Mouse (Mus musculus): ENCODE measurements around the gene Slc7a4. TPM values are rescaled to one million over a fixed set of nuclear protein-coding genes. Genes with fewer than 3 reads are reported as not detected.

Gene Slc7a4
- total and polyA plus RNA-seq, 3 experiments = 0.05 TPM; not detected in 2

- H3K4me1 ChIP-seq (ENCODE audit: insufficient read depth, low read depth, low read length) = peaks cover 31% of the 10 kb centered on the region
- H3K27me3 ChIP-seq (ENCODE audit: insufficient read depth, low read length) = peaks cover 17% of the 10 kb centered on the region
- no peaks in the 10 kb centered on the region for H3K9me3 ChIP-seq (replicated peaks)
- H3K4me3 ChIP-seq (ENCODE audit: low read depth, low read length) = no peak overlapping the region
- TF ChIP-seq TAL1 (conservative IDR thresholded peaks at IDR 0.05; ENCODE audit: low read depth, low read length) = no peak
- no peak for TF ChIP-seq CTCF (IDR thresholded peaks at IDR 0.05; ENCODE audit: low read depth, low read length)
- TF ChIP-seq POLR2AphosphoS5 (IDR thresholded peaks at IDR 0.05; ENCODE audit: insufficient replicate concordance, low read depth, low read length) = no peak
- TF ChIP-seq GATA2 (IDR thresholded peaks at IDR 0.05; ENCODE audit: borderline replicate concordance, low read depth, low read length) = no peak
- TF ChIP-seq GATA1 (IDR thresholded peaks at IDR 0.05; ENCODE audit: borderline replicate concordance, low read length) = no peak
- ATAC-seq (ENCODE audit: extremely low read depth, insufficient number of reproducible peaks, low FRiP score, poor library complexity, severe bottlenecking) = no peak
- DNase-seq (ENCODE audit: low spot score) = no peak
- H3K36me3 ChIP-seq (replicated peaks) = no peaks in the 10 kb centered on the region
Observed at GRCm38 (mm10) chr16:17552837-17553236, 30.2 kb downstream of the Slc7a4 start.

- DNase-seq (ENCODE audit: low spot score) (no peak), ATAC-seq (ENCODE audit: extremely low read depth, insufficient number of reproducible peaks, low FRiP score, poor library complexity, severe bottlenecking) (no peak)
- H3K36me3 ChIP-seq (replicated peaks) = no peaks in the 10 kb centered on the region
- H3K4me3 ChIP-seq (ENCODE audit: low read depth, low read length) = no peak overlapping the region
- H3K9me3 ChIP-seq (replicated peaks) = 0 out of 2 replicates have a peak, but pooled peaks cover 3% of the 10 kb centered on the region
- H3K4me1 ChIP-seq (ENCODE audit: insufficient read depth, low read depth, low read length) = no peaks in the 10 kb centered on the region
- TF ChIP-seq POLR2AphosphoS5 (IDR thresholded peaks at IDR 0.05; ENCODE audit: insufficient replicate concordance, low read depth, low read length) = no peak
- no peak for TF ChIP-seq GATA2 (IDR thresholded peaks at IDR 0.05; ENCODE audit: borderline replicate concordance, low read depth, low read length)
- no peak for TF ChIP-seq GATA1 (IDR thresholded peaks at IDR 0.05; ENCODE audit: borderline replicate concordance, low read length)
- TF ChIP-seq TAL1 (conservative IDR thresholded peaks at IDR 0.05; ENCODE audit: low read depth, low read length) = no peak
- no peak for TF ChIP-seq CTCF (IDR thresholded peaks at IDR 0.05; ENCODE audit: low read depth, low read length)
- H3K27me3 ChIP-seq (ENCODE audit: insufficient read depth, low read length) = peaks cover 30% of the 10 kb centered on the region
Observed at GRCm38 (mm10) chr16:17542632-17543031, 40.4 kb downstream of the Slc7a4 start.

- H3K27me3 ChIP-seq (ENCODE audit: insufficient read depth, low read length) = peaks cover 9% of the 10 kb centered on the region
- H3K9me3 ChIP-seq (replicated peaks) = no peaks in the 10 kb centered on the region
- H3K4me3 ChIP-seq (ENCODE audit: low read depth, low read length) = no peak overlapping the region
- ATAC-seq (ENCODE audit: extremely low read depth, insufficient number of reproducible peaks, low FRiP score, poor library complexity, severe bottlenecking) = no peak
- TF ChIP-seq GATA2 (IDR thresholded peaks at IDR 0.05; ENCODE audit: borderline replicate concordance, low read depth, low read length) (no peak), CTCF (IDR thresholded peaks at IDR 0.05; ENCODE audit: low read depth, low read length) (no peak), TAL1 (conservative IDR thresholded peaks at IDR 0.05; ENCODE audit: low read depth, low read length) (no peak), POLR2AphosphoS5 (IDR thresholded peaks at IDR 0.05; ENCODE audit: insufficient replicate concordance, low read depth, low read length) (no peak), GATA1 (IDR thresholded peaks at IDR 0.05; ENCODE audit: borderline replicate concordance, low read length) (no peak)
- no peak for DNase-seq (ENCODE audit: low spot score)
- no peaks in the 10 kb centered on the region for H3K36me3 ChIP-seq (replicated peaks)
- peaks cover 10% of the 10 kb centered on the region for H3K4me1 ChIP-seq (ENCODE audit: insufficient read depth, low read depth, low read length)
Observed at GRCm38 (mm10) chr16:17536584-17536983, 46.4 kb downstream of the Slc7a4 start.

- Histone ChIP-seq H3K4me1 (ENCODE audit: insufficient read depth, low read depth, low read length) (peaks cover 36% of the 10 kb centered on the region), H3K36me3 (replicated peaks) (peaks cover 21% of the 10 kb centered on the region), H3K4me3 (ENCODE audit: low read depth, low read length) (no peak overlapping the region), H3K27me3 (ENCODE audit: insufficient read depth, low read length) (no peaks in the 10 kb centered on the region), H3K9me3 (replicated peaks) (no peaks in the 10 kb centered on the region)
- ATAC-seq (ENCODE audit: extremely low read depth, insufficient number of reproducible peaks, low FRiP score, poor library complexity, severe bottlenecking) = no peak
- no peak for DNase-seq (ENCODE audit: low spot score)
- no peak for TF ChIP-seq TAL1 (conservative IDR thresholded peaks at IDR 0.05; ENCODE audit: low read depth, low read length)
- no peak for TF ChIP-seq GATA1 (IDR thresholded peaks at IDR 0.05; ENCODE audit: borderline replicate concordance, low read length)
- TF ChIP-seq CTCF (IDR thresholded peaks at IDR 0.05; ENCODE audit: low read depth, low read length) = no peak
- TF ChIP-seq POLR2AphosphoS5 (IDR thresholded peaks at IDR 0.05; ENCODE audit: insufficient replicate concordance, low read depth, low read length) = no peak
- no peak for TF ChIP-seq GATA2 (IDR thresholded peaks at IDR 0.05; ENCODE audit: borderline replicate concordance, low read depth, low read length)
Observed at GRCm38 (mm10) chr16:17532676-17533329, 50.2 kb downstream of the Slc7a4 start.

- Histone ChIP-seq H3K27me3 (ENCODE audit: insufficient read depth, low read length) (no peaks in the 10 kb centered on the region), H3K4me1 (ENCODE audit: insufficient read depth, low read depth, low read length) (peaks cover 41% of the 10 kb centered on the region), H3K9me3 (replicated peaks) (no peaks in the 10 kb centered on the region), H3K36me3 (replicated peaks) (peaks cover 26% of the 10 kb centered on the region), H3K4me3 (ENCODE audit: low read depth, low read length) (no peak overlapping the region)
- no peak for ATAC-seq (ENCODE audit: extremely low read depth, insufficient number of reproducible peaks, low FRiP score, poor library complexity, severe bottlenecking)
- no peak for DNase-seq (ENCODE audit: low spot score)
- no peak for TF ChIP-seq POLR2AphosphoS5 (IDR thresholded peaks at IDR 0.05; ENCODE audit: insufficient replicate concordance, low read depth, low read length)
- TF ChIP-seq GATA2 (IDR thresholded peaks at IDR 0.05; ENCODE audit: borderline replicate concordance, low read depth, low read length) = no peak
- no peak for TF ChIP-seq CTCF (IDR thresholded peaks at IDR 0.05; ENCODE audit: low read depth, low read length)
- no peak for TF ChIP-seq GATA1 (IDR thresholded peaks at IDR 0.05; ENCODE audit: borderline replicate concordance, low read length)
- no peak for TF ChIP-seq TAL1 (conservative IDR thresholded peaks at IDR 0.05; ENCODE audit: low read depth, low read length)
Observed at GRCm38 (mm10) chr16:17532271-17532670, 50.7 kb downstream of the Slc7a4 start.

- no peaks in the 10 kb centered on the region for H3K9me3 ChIP-seq (replicated peaks)
- no peaks in the 10 kb centered on the region for H3K27me3 ChIP-seq (ENCODE audit: insufficient read depth, low read length)
- TF ChIP-seq GATA2 (IDR thresholded peaks at IDR 0.05; ENCODE audit: borderline replicate concordance, low read depth, low read length) (no peak), CTCF (IDR thresholded peaks at IDR 0.05; ENCODE audit: low read depth, low read length) (no peak), POLR2AphosphoS5 (IDR thresholded peaks at IDR 0.05; ENCODE audit: insufficient replicate concordance, low read depth, low read length) (no peak), GATA1 (IDR thresholded peaks at IDR 0.05; ENCODE audit: borderline replicate concordance, low read length) (no peak), TAL1 (conservative IDR thresholded peaks at IDR 0.05; ENCODE audit: low read depth, low read length) (no peak)
- DNase-seq (ENCODE audit: low spot score) (peak; percentile 97), ATAC-seq (ENCODE audit: extremely low read depth, insufficient number of reproducible peaks, low FRiP score, poor library complexity, severe bottlenecking) (peak; percentile 88)
- peaks cover 46% of the 10 kb centered on the region for H3K4me1 ChIP-seq (ENCODE audit: insufficient read depth, low read depth, low read length)
- H3K4me3 ChIP-seq (ENCODE audit: low read depth, low read length) = peak within 1 kb of the TSS; percentile 78
- H3K36me3 ChIP-seq (replicated peaks) = peaks cover 41% of the 10 kb centered on the region
Observed at GRCm38 (mm10) chr16:17530640-17531288, 52.2 kb downstream of the Slc7a4 start, which contains the start of gene Thap7. Gene Thap7 (minus strand): TSS chr16:17531136.
